Mouse (Mus musculus) CH12.LX (cell line): ENCODE results near the gene Rngtt.

Source experiments
- CHD1 ChIP-seq: IDR thresholded peaks from 2 replicates; pipeline ENCODE4 v1.6.1; 2012; ENCODE audit warnings: low read depth, low read length, improper control_type of control experiment, inconsistent platforms
- CTCF ChIP-seq, 2 experiments: IDR thresholded peaks in 1 of 2; conservative IDR thresholded peaks in 1 of 2; 2 replicates each; pipeline ENCODE4 v1.5.1; 2011 to 2012; ENCODE audit warnings: low read depth in 2 of 2, low read length in 2 of 2, improper control_type of control experiment in 1 of 2, inconsistent platforms in 1 of 2, mild to moderate bottlenecking in 1 of 2, moderate library complexity in 1 of 2
- EP300 ChIP-seq: IDR thresholded peaks from 2 replicates; pipeline ENCODE4 v1.6.1; 2011; ENCODE audit warnings: low read length, improper control_type of control experiment
- POLR2A ChIP-seq: IDR thresholded peaks from 2 replicates; pipeline ENCODE4 v1.6.1; 2011; ENCODE audit warnings: low read depth, mild to moderate bottlenecking, improper control_type of control experiment, low read length

GRCm38 (mm10) chr4:33466970-33467399 is 156.9 kb downstream of the Rngtt start:
- TF ChIP-seq EP300 (no peak), CHD1 (no peak), CTCF (conservative IDR thresholded peaks at IDR 0.05 in 1 of 2, IDR thresholded peaks at IDR 0.05 in 1 of 2; ENCODE audit: low read depth in 2 of 2, low read length in 2 of 2) (no peak), POLR2A (no peak)
